Mouse (Mus musculus): ENCODE measurements around the gene Celsr2. TPM values are rescaled to one million over a fixed set of nuclear protein-coding genes. Genes with fewer than 3 reads are reported as not detected.
A peak's percentile ranks its signal among the peaks of the same experiment; 100 is the strongest.

The Celsr2 gene
- not detected in 2 replicates for total RNA-seq (2014; fragmentation: Nextera tagmentation)
- total RNA-seq (2017) = 0.23 and 0.38 TPM in 2 replicates
- polyA plus RNA-seq (2012) = 0.03 TPM in 1 of 2 replicates, not detected in the other

DNA sequence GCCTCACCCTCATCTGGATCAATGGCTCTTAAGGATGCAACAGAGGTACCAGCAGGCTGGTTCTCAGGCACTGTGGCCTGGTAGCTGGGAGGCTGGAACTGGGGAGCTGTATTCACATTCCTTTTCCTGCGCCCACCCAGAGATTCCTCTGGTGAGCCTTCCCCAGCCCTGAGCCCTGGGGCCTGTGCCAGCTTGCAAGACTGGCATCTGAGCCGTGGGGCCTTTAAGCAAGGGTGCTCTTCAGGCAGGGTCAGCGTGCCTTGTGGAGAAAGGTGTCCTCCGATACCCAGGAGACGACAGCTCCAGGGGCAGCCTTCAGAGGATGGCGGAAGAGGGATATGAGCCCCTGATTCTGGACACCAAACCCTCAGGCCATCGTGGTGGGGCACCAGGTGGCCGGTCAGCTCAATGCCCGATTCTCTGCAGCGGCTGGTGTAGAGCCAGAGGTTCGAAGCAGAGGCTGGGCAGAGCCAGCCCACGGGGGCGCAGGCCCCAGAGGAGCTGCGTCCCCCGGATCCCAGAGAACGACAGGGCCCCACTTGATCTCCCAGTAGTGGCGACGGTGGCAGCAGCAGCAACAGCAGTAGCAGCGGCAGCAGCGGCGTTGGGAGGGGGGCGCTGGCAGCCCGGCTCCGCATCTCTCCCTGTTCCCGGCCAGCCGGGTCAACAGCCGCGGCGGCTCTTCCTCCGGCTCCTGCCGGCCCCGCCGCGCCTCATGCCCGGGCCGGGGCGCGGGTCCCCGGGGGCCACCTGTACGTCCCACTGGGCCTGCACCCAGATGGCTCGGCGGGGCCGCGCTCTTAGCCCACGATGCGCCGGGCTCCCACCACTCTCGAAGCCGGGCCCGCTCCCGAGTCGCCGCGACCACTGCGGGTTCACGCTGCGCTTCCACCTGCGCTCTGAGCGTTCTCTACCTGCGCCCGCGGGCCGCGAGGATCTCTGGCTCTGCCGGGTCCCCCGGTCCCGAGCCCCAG, at the start of gene Celsr2:
Gene Celsr2, minus strand, starts transcription at position 696 of the 974 bp plus-strand sequence.
- no peaks in the 10 kb centered on the region for H3K4me1 ChIP-seq (ENCODE audit: insufficient read depth, low read depth, low read length)
- peaks cover 40% of the 10 kb centered on the region for H3K27me3 ChIP-seq (ENCODE audit: insufficient read depth, low read length)
- H3K4me3 ChIP-seq (ENCODE audit: low read depth, low read length) = no peak within 1 kb of the TSS; the same call in 1 of the 2 replicates
- no peak for ATAC-seq (ENCODE audit: extremely low read depth, insufficient number of reproducible peaks, low FRiP score, poor library complexity, severe bottlenecking)
- peaks cover 38% of the 10 kb centered on the region for H3K9me3 ChIP-seq (replicated peaks)
- no peak for DNase-seq (ENCODE audit: low spot score)
- no peak for TF ChIP-seq GATA2 (IDR thresholded peaks at IDR 0.05; ENCODE audit: borderline replicate concordance, low read depth, low read length)
- no peak for TF ChIP-seq POLR2AphosphoS5 (IDR thresholded peaks at IDR 0.05; ENCODE audit: insufficient replicate concordance, low read depth, low read length)
- no peak for TF ChIP-seq CTCF (IDR thresholded peaks at IDR 0.05; ENCODE audit: low read depth, low read length)
- TF ChIP-seq GATA1 (IDR thresholded peaks at IDR 0.05; ENCODE audit: borderline replicate concordance, low read length) = no peak
- no peak for TF ChIP-seq TAL1 (conservative IDR thresholded peaks at IDR 0.05; ENCODE audit: low read depth, low read length)
- no peaks in the 10 kb centered on the region for H3K36me3 ChIP-seq (replicated peaks)

DNA sequence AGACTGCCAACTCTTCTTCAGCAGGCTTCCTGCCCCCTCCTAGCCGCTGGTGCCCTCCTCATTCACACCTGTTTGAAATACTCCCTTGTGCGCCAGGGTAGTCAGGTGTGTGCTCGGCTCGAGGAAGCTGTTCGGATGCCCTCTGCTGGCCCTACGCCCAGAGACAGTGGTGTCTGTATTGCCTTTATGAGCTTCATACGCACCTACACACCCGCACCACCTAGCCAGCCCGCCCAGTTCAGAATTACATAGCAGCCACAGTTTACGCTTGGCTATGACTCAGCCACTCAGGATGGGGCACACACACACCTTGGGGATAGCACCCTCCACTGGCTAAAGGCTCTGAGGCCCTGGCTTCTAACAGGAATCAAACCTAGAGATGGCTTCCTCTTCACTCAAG, 43.5 kb upstream of the Celsr2 start:
- no peak for DNase-seq (ENCODE audit: low spot score)
- no peaks in the 10 kb centered on the region; the same call in 1 of the 2 replicates for H3K4me1 ChIP-seq (ENCODE audit: insufficient read depth, low read depth, low read length)
- TF ChIP-seq TAL1 (conservative IDR thresholded peaks at IDR 0.05; ENCODE audit: low read depth, low read length) = no peak
- no peak for TF ChIP-seq POLR2AphosphoS5 (IDR thresholded peaks at IDR 0.05; ENCODE audit: insufficient replicate concordance, low read depth, low read length)
- TF ChIP-seq GATA2 (IDR thresholded peaks at IDR 0.05; ENCODE audit: borderline replicate concordance, low read depth, low read length) = no peak
- TF ChIP-seq GATA1 (IDR thresholded peaks at IDR 0.05; ENCODE audit: borderline replicate concordance, low read length) = no peak
- TF ChIP-seq CTCF (IDR thresholded peaks at IDR 0.05; ENCODE audit: low read depth, low read length) = no peak
- H3K27me3 ChIP-seq (ENCODE audit: insufficient read depth, low read length) = peaks cover 40% of the 10 kb centered on the region
- no peaks in the 10 kb centered on the region for H3K36me3 ChIP-seq (replicated peaks)
- H3K9me3 ChIP-seq (replicated peaks) = no peaks in the 10 kb centered on the region
- H3K4me3 ChIP-seq (ENCODE audit: low read depth, low read length) = no peak overlapping the region
- no peak for ATAC-seq (ENCODE audit: extremely low read depth, insufficient number of reproducible peaks, low FRiP score, poor library complexity, severe bottlenecking)

DNA sequence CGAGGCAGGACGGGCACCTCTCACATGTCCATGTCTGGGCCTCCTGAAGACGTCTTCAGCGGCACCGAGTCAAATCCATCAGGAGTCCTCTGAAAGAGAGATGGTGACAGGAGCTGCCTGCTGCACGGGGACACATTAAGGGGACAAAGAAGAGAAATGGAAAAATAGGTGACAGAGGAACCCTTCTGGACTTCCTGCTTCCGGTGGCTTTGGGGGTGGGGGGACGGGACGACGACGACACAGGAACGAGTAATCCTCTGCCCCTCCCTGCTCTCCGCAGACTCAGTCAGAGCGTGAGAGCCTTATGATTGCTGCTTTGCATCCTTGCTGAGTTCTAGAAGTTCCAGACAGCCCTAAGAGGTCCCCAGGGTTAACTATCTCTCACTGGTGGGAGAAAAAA, 43.0 kb upstream of the Celsr2 start:
- no peak overlapping the region for H3K4me3 ChIP-seq (ENCODE audit: low read depth, low read length)
- DNase-seq (ENCODE audit: low spot score) (no peak), ATAC-seq (ENCODE audit: extremely low read depth, insufficient number of reproducible peaks, low FRiP score, poor library complexity, severe bottlenecking) (no peak)
- H3K4me1 ChIP-seq (ENCODE audit: insufficient read depth, low read depth, low read length) = no peaks in the 10 kb centered on the region; the same call in 1 of the 2 replicates
- no peaks in the 10 kb centered on the region for H3K36me3 ChIP-seq (replicated peaks)
- TF ChIP-seq GATA2 (IDR thresholded peaks at IDR 0.05; ENCODE audit: borderline replicate concordance, low read depth, low read length) = no peak
- no peak for TF ChIP-seq TAL1 (conservative IDR thresholded peaks at IDR 0.05; ENCODE audit: low read depth, low read length)
- no peak for TF ChIP-seq POLR2AphosphoS5 (IDR thresholded peaks at IDR 0.05; ENCODE audit: insufficient replicate concordance, low read depth, low read length)
- TF ChIP-seq CTCF (IDR thresholded peaks at IDR 0.05; ENCODE audit: low read depth, low read length) = no peak
- TF ChIP-seq GATA1 (IDR thresholded peaks at IDR 0.05; ENCODE audit: borderline replicate concordance, low read length) = no peak
- H3K27me3 ChIP-seq (ENCODE audit: insufficient read depth, low read length) = peaks cover 40% of the 10 kb centered on the region
- no peaks in the 10 kb centered on the region for H3K9me3 ChIP-seq (replicated peaks)

DNA sequence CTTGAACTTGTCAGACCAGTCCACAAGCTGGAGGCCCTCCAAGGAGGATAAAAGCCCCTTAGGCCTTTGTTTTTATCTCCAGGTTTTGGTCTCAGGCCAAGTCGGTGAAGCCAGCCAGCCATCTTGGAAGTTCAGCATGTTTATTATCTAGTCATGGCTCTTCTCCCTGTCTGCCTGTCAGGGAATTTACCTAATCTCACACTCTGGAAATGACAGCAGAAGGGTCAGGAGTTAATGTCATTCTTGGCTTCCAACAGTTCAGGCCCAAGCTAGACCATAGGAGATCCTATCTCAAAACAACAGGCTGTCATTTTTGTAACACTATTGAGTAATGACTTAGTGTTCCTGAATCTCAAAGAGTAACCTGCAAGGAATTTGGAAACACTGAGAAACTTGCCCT, 38.8 kb upstream of the Celsr2 start:
- Histone ChIP-seq H3K36me3 (replicated peaks) (no peaks in the 10 kb centered on the region), H3K4me3 (ENCODE audit: low read depth, low read length) (no peak overlapping the region), H3K4me1 (ENCODE audit: insufficient read depth, low read depth, low read length) (no peaks in the 10 kb centered on the region; the same call in 1 of the 2 replicates), H3K27me3 (ENCODE audit: insufficient read depth, low read length) (peaks cover 56% of the 10 kb centered on the region), H3K9me3 (replicated peaks) (no peaks in the 10 kb centered on the region)
- DNase-seq (ENCODE audit: low spot score) (no peak), ATAC-seq (ENCODE audit: extremely low read depth, insufficient number of reproducible peaks, low FRiP score, poor library complexity, severe bottlenecking) (no peak)
- TF ChIP-seq GATA1 (IDR thresholded peaks at IDR 0.05; ENCODE audit: borderline replicate concordance, low read length) (no peak), GATA2 (IDR thresholded peaks at IDR 0.05; ENCODE audit: borderline replicate concordance, low read depth, low read length) (no peak), TAL1 (conservative IDR thresholded peaks at IDR 0.05; ENCODE audit: low read depth, low read length) (no peak), POLR2AphosphoS5 (IDR thresholded peaks at IDR 0.05; ENCODE audit: insufficient replicate concordance, low read depth, low read length) (no peak), CTCF (IDR thresholded peaks at IDR 0.05; ENCODE audit: low read depth, low read length) (no peak)

DNA sequence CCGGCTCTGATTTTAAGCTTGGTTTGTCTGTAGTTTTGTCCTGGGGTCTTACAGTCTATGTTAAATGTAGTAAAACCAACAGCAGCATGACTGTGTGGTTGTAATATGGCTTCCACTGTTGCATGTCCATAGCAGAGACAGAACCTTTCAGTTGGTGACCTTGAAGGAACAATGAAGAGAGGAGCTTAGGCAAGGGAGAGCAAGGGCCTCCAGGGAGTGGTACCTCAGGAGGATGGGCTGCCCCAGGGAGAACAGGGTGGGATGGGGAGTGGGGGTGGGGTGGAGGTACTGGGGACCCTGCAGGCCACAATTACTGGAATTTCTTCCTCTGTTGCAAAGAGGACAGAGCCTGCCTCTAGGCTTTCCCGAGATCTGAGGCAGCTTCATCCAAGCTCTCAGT, 36.6 kb upstream of the Celsr2 start:
- H3K36me3 ChIP-seq (replicated peaks) = no peaks in the 10 kb centered on the region
- no peak for TF ChIP-seq CTCF (IDR thresholded peaks at IDR 0.05; ENCODE audit: low read depth, low read length)
- no peak for TF ChIP-seq GATA2 (IDR thresholded peaks at IDR 0.05; ENCODE audit: borderline replicate concordance, low read depth, low read length)
- no peak for TF ChIP-seq GATA1 (IDR thresholded peaks at IDR 0.05; ENCODE audit: borderline replicate concordance, low read length)
- no peak for TF ChIP-seq POLR2AphosphoS5 (IDR thresholded peaks at IDR 0.05; ENCODE audit: insufficient replicate concordance, low read depth, low read length)
- TF ChIP-seq TAL1 (conservative IDR thresholded peaks at IDR 0.05; ENCODE audit: low read depth, low read length) = no peak
- no peak for DNase-seq (ENCODE audit: low spot score)
- H3K27me3 ChIP-seq (ENCODE audit: insufficient read depth, low read length) = peaks cover 53% of the 10 kb centered on the region
- no peaks in the 10 kb centered on the region for H3K4me1 ChIP-seq (ENCODE audit: insufficient read depth, low read depth, low read length)
- no peak overlapping the region for H3K4me3 ChIP-seq (ENCODE audit: low read depth, low read length)
- H3K9me3 ChIP-seq (replicated peaks) = no peaks in the 10 kb centered on the region
- ATAC-seq (ENCODE audit: extremely low read depth, insufficient number of reproducible peaks, low FRiP score, poor library complexity, severe bottlenecking) = no peak

DNA sequence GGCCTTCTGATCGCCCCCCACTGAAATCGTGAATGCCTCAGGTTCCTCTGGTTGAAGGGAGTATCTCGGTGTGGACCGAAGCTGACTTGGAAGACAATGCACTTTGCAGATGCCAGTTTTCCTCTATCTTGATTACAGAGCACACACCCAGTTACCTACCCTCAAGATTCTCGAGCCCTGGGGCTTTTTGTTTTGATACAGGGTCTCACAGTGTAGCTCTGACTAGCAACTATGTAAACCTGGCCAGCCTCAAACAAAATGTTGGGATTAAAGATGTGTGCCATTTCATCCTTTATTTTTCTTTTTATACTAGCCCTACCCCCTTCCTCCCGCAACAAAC, 30.0 kb upstream of the Celsr2 start:
- Histone ChIP-seq H3K9me3 (replicated peaks) (no peaks in the 10 kb centered on the region), H3K4me1 (ENCODE audit: insufficient read depth, low read depth, low read length) (peaks cover 46% of the 10 kb centered on the region), H3K36me3 (replicated peaks) (peaks cover 33% of the 10 kb centered on the region), H3K27me3 (ENCODE audit: insufficient read depth, low read length) (peaks cover 20% of the 10 kb centered on the region), H3K4me3 (ENCODE audit: low read depth, low read length) (peak overlapping the region; percentile 77)
- ATAC-seq (ENCODE audit: extremely low read depth, insufficient number of reproducible peaks, low FRiP score, poor library complexity, severe bottlenecking) (no peak), DNase-seq (ENCODE audit: low spot score) (no peak)
- TF ChIP-seq TAL1 (conservative IDR thresholded peaks at IDR 0.05; ENCODE audit: low read depth, low read length) = no peak
- TF ChIP-seq GATA2 (IDR thresholded peaks at IDR 0.05; ENCODE audit: borderline replicate concordance, low read depth, low read length) = no peak
- TF ChIP-seq CTCF (IDR thresholded peaks at IDR 0.05; ENCODE audit: low read depth, low read length) = no peak
- no peak for TF ChIP-seq POLR2AphosphoS5 (IDR thresholded peaks at IDR 0.05; ENCODE audit: insufficient replicate concordance, low read depth, low read length)
- TF ChIP-seq GATA1 (IDR thresholded peaks at IDR 0.05; ENCODE audit: borderline replicate concordance, low read length) = no peak

Measured in G1E (cell line).